Mouse (Mus musculus): ENCODE results near the gene Ms4a6b. TPM values are rescaled to one million over a fixed set of nuclear protein-coding genes. Genes with fewer than 3 reads are reported as not detected.
"Not testable (repeated sequence)": the region's sequence is repeated elsewhere in the genome, so short reads cannot be mapped to it uniquely, and the experiment has no call there.

Gene Ms4a6b
- polyA plus RNA-seq, 1 experiment: 34.8 TPM

- H3K4me1 ChIP-seq (ENCODE audit: control insufficient read depth, insufficient read depth, insufficient read length): peaks cover 11% of the 10 kb centered on the region
- 80% methylated on average over 3 of the region's 3 CpGs for WGBS
- no peak for DNase-seq (ENCODE audit: low read depth in 1 of 2, low spot score in 2 of 2)
- H3K4me3 ChIP-seq (ENCODE audit: extremely low read depth, insufficient read depth, insufficient read length): peak overlapping the region; percentile 36
- no peak for TF ChIP-seq POLR2A (IDR thresholded peaks at IDR 0.05; ENCODE audit: low read depth, low read length)
- no peak for TF ChIP-seq CTCF (IDR thresholded peaks at IDR 0.05; ENCODE audit: extremely low read depth, insufficient read depth, insufficient read length, insufficient replicate concordance)
- peak overlapping the region; percentile 76 for H3K27ac ChIP-seq (ENCODE audit: insufficient read depth, low read length)
- H3K27me3 ChIP-seq (ENCODE audit: control insufficient read depth, insufficient read depth, low read length): no peaks in the 10 kb centered on the region
- peaks cover 15% of the 10 kb centered on the region for H3K36me3 ChIP-seq (ENCODE audit: control insufficient read depth, insufficient read depth, low read length)
Observed at GRCm38 (mm10) chr19:11520146-11520545, 3.8 kb downstream of the Ms4a6b start.

DNA sequence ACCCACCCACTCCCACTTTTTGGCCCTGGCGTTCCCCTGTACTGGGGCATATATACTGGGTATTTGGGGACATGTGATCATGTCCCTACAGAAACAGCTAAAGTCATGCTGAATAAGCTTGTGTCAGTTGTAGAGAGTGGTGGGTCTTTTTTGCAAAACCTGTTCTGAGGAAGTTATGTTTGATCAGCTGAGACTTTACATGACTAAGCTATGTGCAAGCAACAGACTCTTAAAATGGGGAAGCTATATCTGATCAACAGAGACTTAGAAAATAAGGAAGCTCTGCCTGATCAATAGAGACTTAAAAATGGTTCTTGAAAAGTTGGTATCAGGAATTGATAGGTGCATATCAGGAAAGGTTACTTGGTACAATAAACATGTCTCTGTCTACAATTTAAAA, 17.1 kb downstream of the Ms4a6b start:
- H3K27me3 ChIP-seq (ENCODE audit: control insufficient read depth, insufficient read depth, low read length): no peaks in the 10 kb centered on the region
- no peaks in the 10 kb centered on the region; the same call in 1 of the 2 replicates for H3K4me1 ChIP-seq (ENCODE audit: control insufficient read depth, insufficient read depth, insufficient read length)
- no peak for DNase-seq (ENCODE audit: low read depth in 1 of 2, low spot score in 2 of 2)
- no peaks in the 10 kb centered on the region; the same call in 1 of the 2 replicates for H3K36me3 ChIP-seq (ENCODE audit: control insufficient read depth, insufficient read depth, low read length)
- WGBS: 80% methylated on average over 1 of the region's 1 CpGs
- no peak overlapping the region for H3K27ac ChIP-seq (ENCODE audit: insufficient read depth, low read length)
- H3K4me3 ChIP-seq (ENCODE audit: extremely low read depth, insufficient read depth, insufficient read length): no peak overlapping the region
- TF ChIP-seq CTCF (IDR thresholded peaks at IDR 0.05; ENCODE audit: extremely low read depth, insufficient read depth, insufficient read length, insufficient replicate concordance): no peak

DNA sequence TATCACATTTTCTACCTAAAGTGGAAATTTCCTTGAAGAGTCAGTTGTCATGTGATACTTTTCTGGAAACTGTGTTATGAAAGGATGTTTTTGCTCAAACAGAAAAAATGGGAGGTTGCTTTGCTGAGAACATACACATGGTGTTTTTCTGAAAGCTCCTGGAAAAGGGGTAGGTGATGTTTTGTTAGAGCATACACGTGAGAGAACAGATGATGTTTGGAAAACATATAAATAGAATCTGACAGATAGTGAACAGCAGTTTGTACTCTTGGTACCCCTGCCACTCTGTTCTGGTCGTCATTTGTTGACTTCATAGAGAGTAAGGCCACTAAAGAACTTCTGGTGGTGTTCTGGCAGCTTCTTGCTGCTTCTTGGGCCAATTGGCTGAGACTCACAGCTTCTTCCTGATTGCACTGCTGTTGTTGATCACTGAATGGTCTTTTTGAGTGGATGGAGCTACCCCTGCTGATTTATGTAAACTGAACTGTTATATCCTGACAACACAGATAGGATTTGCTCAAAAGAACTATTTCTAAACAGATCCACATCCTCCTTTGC, 17.7 kb downstream of the Ms4a6b start:
- DNase-seq (ENCODE audit: low read depth in 1 of 2, low spot score in 2 of 2): no peak
- WGBS: 60% methylated on average over 2 of the region's 2 CpGs
- Histone ChIP-seq H3K27ac (ENCODE audit: insufficient read depth, low read length) (no peak overlapping the region), H3K27me3 (ENCODE audit: control insufficient read depth, insufficient read depth, low read length) (no peaks in the 10 kb centered on the region), H3K36me3 (ENCODE audit: control insufficient read depth, insufficient read depth, low read length) (no peaks in the 10 kb centered on the region; the same call in 1 of the 2 replicates), H3K4me3 (ENCODE audit: extremely low read depth, insufficient read depth, insufficient read length) (no peak overlapping the region), H3K4me1 (ENCODE audit: control insufficient read depth, insufficient read depth, insufficient read length) (no peaks in the 10 kb centered on the region; the same call in 1 of the 2 replicates)
- TF ChIP-seq CTCF (IDR thresholded peaks at IDR 0.05; ENCODE audit: extremely low read depth, insufficient read depth, insufficient read length, insufficient replicate concordance) (no peak), POLR2A (IDR thresholded peaks at IDR 0.05; ENCODE audit: low read depth, low read length) (no peak)

DNA sequence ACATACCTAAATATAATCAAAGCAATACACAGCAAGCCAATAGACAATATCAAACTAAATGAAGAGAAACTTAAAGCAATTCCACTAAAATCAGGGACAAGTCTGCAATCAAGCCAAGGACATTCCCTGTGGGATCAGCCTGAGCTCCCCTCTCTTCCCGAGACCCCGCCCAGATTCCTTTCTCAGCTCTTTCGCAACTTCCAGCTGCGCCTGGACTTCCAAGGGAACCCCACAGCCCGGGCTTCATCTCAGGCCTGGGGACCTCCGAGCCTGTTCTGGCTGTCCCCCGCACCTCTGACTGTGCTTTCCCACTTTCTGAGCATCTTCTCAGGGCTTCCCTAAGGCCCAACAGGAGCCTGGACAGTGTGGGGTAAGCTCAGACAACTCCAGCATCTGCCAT, 20.3 kb downstream of the Ms4a6b start, which contains the start of gene Ms4a4d:
Gene Ms4a4d (plus strand): TSS at position 209 of the 400 bp plus-strand sequence.
- Histone ChIP-seq H3K4me3 (ENCODE audit: extremely low read depth, insufficient read depth, insufficient read length) (peak within 1 kb of the TSS; percentile 33), H3K36me3 (ENCODE audit: control insufficient read depth, insufficient read depth, low read length) (no peaks in the 10 kb centered on the region; the same call in 1 of the 2 replicates), H3K27ac (ENCODE audit: insufficient read depth, low read length) (peak within 1 kb of the TSS; percentile 70), H3K27me3 (ENCODE audit: control insufficient read depth, insufficient read depth, low read length) (no peaks in the 10 kb centered on the region), H3K4me1 (ENCODE audit: control insufficient read depth, insufficient read depth, insufficient read length) (peaks cover 8% of the 10 kb centered on the region)
- 76% methylated on average over 7 of the region's 7 CpGs for WGBS
- DNase-seq (ENCODE audit: low read depth in 1 of 2, low spot score in 2 of 2): no peak
- TF ChIP-seq POLR2A (IDR thresholded peaks at IDR 0.05; ENCODE audit: low read depth, low read length): no peak
- TF ChIP-seq CTCF (IDR thresholded peaks at IDR 0.05; ENCODE audit: extremely low read depth, insufficient read depth, insufficient read length, insufficient replicate concordance): no peak

DNA sequence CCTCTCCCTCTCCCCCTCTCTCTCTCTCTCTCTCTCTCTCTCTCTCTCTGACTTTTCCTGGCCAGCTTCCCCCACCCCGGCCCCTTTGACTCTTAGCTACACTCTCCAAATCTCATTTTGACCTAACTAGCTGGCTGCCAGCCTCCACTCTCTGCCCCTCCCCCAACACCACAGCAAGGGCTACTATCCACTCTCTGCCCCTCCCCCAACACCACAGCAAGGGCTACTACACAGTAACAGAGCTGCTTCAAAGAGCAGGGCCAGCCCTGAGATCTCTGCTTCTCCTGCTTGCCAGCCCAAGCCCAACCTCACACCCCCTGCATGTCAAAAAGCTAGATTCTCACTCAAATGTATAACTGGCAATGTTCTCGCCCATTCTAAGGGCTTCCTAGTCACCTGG, 21.0 kb downstream of the Ms4a6b start:
- Histone ChIP-seq H3K4me3 (ENCODE audit: extremely low read depth, insufficient read depth, insufficient read length) (no peak overlapping the region; the same call in 1 of the 2 replicates), H3K36me3 (ENCODE audit: control insufficient read depth, insufficient read depth, low read length) (no peaks in the 10 kb centered on the region; the same call in 1 of the 2 replicates), H3K4me1 (ENCODE audit: control insufficient read depth, insufficient read depth, insufficient read length) (peaks cover 8% of the 10 kb centered on the region), H3K27ac (ENCODE audit: insufficient read depth, low read length) (no peak overlapping the region), H3K27me3 (ENCODE audit: control insufficient read depth, insufficient read depth, low read length) (no peaks in the 10 kb centered on the region)
- 74% methylated on average over 2 of the region's 2 CpGs for WGBS
- no peak for TF ChIP-seq POLR2A (IDR thresholded peaks at IDR 0.05; ENCODE audit: low read depth, low read length)
- DNase-seq (ENCODE audit: low read depth in 1 of 2, low spot score in 2 of 2): no peak

- not testable (repeated sequence) for H3K27me3 ChIP-seq (ENCODE audit: control insufficient read depth, insufficient read depth, low read length); H3K36me3 ChIP-seq (ENCODE audit: control insufficient read depth, insufficient read depth, low read length); H3K4me3 ChIP-seq (ENCODE audit: extremely low read depth, insufficient read depth, insufficient read length); H3K4me1 ChIP-seq (ENCODE audit: control insufficient read depth, insufficient read depth, insufficient read length)
- peak; percentile 58 to 60 for DNase-seq (ENCODE audit: low read depth in 1 of 2, low spot score in 2 of 2)
- H3K27ac ChIP-seq (ENCODE audit: insufficient read depth, low read length): peak overlapping the region; percentile 66
- 5% methylated on average over 1 of the region's 1 CpGs for WGBS
Observed at GRCm38 (mm10) chr19:11540166-11540821, 24.0 kb downstream of the Ms4a6b start.

DNA sequence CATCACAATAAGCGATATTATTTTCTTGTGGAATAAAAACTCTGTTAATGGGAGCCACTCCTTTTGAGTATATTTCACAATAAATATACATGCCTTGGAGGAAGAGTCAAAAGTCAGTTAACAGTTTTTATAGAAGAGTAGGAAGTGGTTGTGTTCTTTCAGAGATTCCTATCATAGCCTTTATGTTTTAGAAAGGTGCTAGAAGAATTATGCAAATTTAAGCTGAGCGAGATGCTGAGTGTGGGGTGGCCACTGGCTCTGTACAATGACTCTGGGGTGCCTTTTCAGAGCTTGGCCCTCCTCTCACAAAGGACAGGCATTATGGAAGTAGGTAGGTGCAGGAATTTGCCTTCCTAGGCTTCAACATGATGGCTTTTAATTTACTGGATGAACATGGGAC, 28.1 kb downstream of the Ms4a6b start:
- not testable (repeated sequence) for H3K4me3 ChIP-seq (ENCODE audit: extremely low read depth, insufficient read depth, insufficient read length); DNase-seq (ENCODE audit: low read depth in 1 of 2, low spot score in 2 of 2); H3K36me3 ChIP-seq (ENCODE audit: control insufficient read depth, insufficient read depth, low read length); H3K4me1 ChIP-seq (ENCODE audit: control insufficient read depth, insufficient read depth, insufficient read length); H3K27ac ChIP-seq (ENCODE audit: insufficient read depth, low read length); H3K27me3 ChIP-seq (ENCODE audit: control insufficient read depth, insufficient read depth, low read length)
- 67% methylated on average over 2 of the region's 2 CpGs for WGBS
